Comparison of ENCODE assay signal across 9 mouse cellular contexts in the genomic region with DNA sequence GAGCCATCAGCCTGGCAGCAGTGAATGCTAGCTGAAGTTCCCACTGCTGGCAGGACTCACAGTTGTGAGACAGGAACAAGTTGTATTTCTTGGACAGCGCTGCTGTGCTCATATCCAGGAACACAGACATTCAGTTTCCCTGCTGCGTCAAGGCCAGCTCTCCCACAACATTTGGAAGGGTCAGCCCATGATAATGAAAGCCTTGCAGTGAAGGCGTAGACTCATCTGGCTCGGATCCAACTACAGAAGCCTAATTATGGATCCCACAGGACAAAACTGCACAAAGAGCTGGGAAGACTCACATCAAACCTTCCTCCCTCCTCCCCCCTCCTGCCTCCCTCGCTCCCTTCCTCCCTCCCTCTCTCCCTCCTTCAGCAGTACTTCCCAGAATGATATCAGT. TPM values are rescaled to one million over a fixed set of nuclear protein-coding genes. Genes with fewer than 3 reads are reported as not detected.
DNase-seq lines count a peak whose midpoint lies in the region; ATAC-seq and TF ChIP-seq lines count a peak whose summit lies in the region.
"Had no signal": no experiment of that assay in that cellular context is flagged by ENCODE, and none has a peak within 500 bp of the region (broad histone marks: within the 10 kb centered on the region; RNA-seq: fewer than 3 reads in every experiment).

No protein-coding gene starts in this region.

- TF ChIP-seq CTCF in stomach, postnatal 0 days (IDR thresholded peaks at IDR 0.05; ENCODE audit: low read depth), result no peak

- no peak overlapping the region for H3K9ac ChIP-seq in stomach, postnatal 0 days (ENCODE audit: low read length)
- H3K9ac ChIP-seq: limb, embryonic 12.5 days had no signal

- intact Hi-C loops in heart, postnatal 36 days (cut with DNase I), result loop anchor here (2.0 kb wide), 1 partner anchor 19 kb away; a partner anchor contains a TSS

- no peaks in the 10 kb centered on the region for H3K4me1 ChIP-seq in stomach, postnatal 0 days (replicated peaks; ENCODE audit: control insufficient read depth, insufficient read depth)
- H3K4me1 ChIP-seq: limb, embryonic 12.5 days had no signal

- H3K27ac ChIP-seq in stomach, postnatal 0 days (replicated peaks), result peak overlapping the region; percentile 65
- H3K27ac ChIP-seq: limb, embryonic 12.5 days had no signal

- H3K27me3 ChIP-seq in stomach, postnatal 0 days (ENCODE audit: control insufficient read depth, insufficient read depth, low read length), result no peaks in the 10 kb centered on the region
- H3K27me3 ChIP-seq: limb, embryonic 12.5 days had no signal

- whole genome bisulfite sequencing in stomach, postnatal 0 days, result 27% methylated on average over 5 of the region's 5 CpGs

- peak; percentile 81 for ATAC-seq in stomach, postnatal 0 days (ENCODE audit: low FRiP score, low TSS enrichment)

- H3K36me3 ChIP-seq in stomach, postnatal 0 days (ENCODE audit: control insufficient read depth, insufficient read depth, low read length), result no peaks in the 10 kb centered on the region

- no peak for TF ChIP-seq EP300 in stomach, postnatal 0 days (optimal IDR thresholded peaks at IDR 0.05)

- no peaks in the 10 kb centered on the region for H3K9me3 ChIP-seq in stomach, postnatal 0 days (ENCODE audit: control insufficient read depth, low read length)
- H3K9me3 ChIP-seq: limb, embryonic 12.5 days had no signal

- peak; percentile 58 for DNase-seq in R1 (ENCODE audit: low read depth, low spot score)
- DNase-seq in brain, adult 2 months (ENCODE audit: low read depth, low spot score), result peak; percentile 83
- DNase-seq in frontal cortex, postnatal 25 days (ENCODE audit: low spot score in 2 of 2), result peak; percentile 16 to 24
- peak; percentile 77 to 79 for DNase-seq in heart, postnatal 36 days
- DNase-seq in layer of hippocampus, adult 9-10 months (ENCODE audit: low spot score), result peak; percentile 36
- DNase-seq in lung, postnatal 25 days (ENCODE audit: low spot score), result peak; percentile 84
- peak; percentile 40 for DNase-seq in stomach, postnatal 0 days (ENCODE audit: low spot score)
- no peak for DNase-seq in embryo, embryonic 9.5 days (ENCODE audit: extremely low spot score)

- no peak overlapping the region for H3K4me3 ChIP-seq in stomach, postnatal 0 days (ENCODE audit: low read depth, low read length)
- H3K4me3 ChIP-seq: limb, embryonic 12.5 days had no signal

- no peak overlapping the region for H3K4me2 ChIP-seq in stomach, postnatal 0 days (replicated peaks; ENCODE audit: low read depth)
- H3K4me2 ChIP-seq: limb, embryonic 12.5 days had no signal

RNA-seq across cellular contexts. Expression of a gene that starts 18.9 kb away (rescaled TPM):
- under 1 TPM; 0.24 to 0.28 TPM for total RNA-seq in heart, postnatal 36 days (2021)
- polyA plus RNA-seq in stomach, postnatal 0 days (2015; fragmentation: Nextera tagmentation; extraction: Ambion mirVana), result 0.02 TPM in 2 replicates

RNA-seq across cellular contexts. Expression of a gene that starts 34.0 kb away (rescaled TPM):
- under 1 TPM; 0.14 to 0.27 TPM for total RNA-seq in heart, postnatal 36 days (2021)
- polyA plus RNA-seq in stomach, postnatal 0 days (2015; fragmentation: Nextera tagmentation; extraction: Ambion mirVana), result 0.50 and 0.70 TPM in 2 replicates
